Mouse (Mus musculus) testis, postnatal 14 days (tissue): Measurements from ENCODE around the gene Tnf.

Experiments used
- DNase-seq: peaks from one replicate; pipeline ENCODE4 v3.0.0; 2021; ENCODE audit warnings: low spot score

The Tnf gene

DNA sequence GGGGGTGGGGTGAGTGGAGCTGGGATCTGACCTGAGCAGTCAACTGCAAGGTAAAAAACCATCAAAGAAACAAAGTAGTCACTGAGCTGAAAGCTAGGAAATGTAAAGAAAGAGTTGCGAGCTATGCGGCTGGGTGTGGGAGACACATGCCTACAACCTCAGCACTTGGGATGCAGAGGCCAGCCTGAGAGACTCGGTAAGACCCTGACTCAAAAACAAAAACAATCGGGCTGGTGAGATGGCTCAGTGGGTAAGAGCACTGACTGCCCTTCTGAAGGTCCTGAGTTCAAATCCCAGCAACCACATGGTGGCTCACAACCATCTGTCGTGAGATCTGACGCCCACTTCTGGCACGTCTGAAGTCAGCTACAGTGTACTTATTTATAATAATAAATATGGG, 32.3 kb upstream of the Tnf start:
- peak; percentile 58 for DNase-seq

DNA sequence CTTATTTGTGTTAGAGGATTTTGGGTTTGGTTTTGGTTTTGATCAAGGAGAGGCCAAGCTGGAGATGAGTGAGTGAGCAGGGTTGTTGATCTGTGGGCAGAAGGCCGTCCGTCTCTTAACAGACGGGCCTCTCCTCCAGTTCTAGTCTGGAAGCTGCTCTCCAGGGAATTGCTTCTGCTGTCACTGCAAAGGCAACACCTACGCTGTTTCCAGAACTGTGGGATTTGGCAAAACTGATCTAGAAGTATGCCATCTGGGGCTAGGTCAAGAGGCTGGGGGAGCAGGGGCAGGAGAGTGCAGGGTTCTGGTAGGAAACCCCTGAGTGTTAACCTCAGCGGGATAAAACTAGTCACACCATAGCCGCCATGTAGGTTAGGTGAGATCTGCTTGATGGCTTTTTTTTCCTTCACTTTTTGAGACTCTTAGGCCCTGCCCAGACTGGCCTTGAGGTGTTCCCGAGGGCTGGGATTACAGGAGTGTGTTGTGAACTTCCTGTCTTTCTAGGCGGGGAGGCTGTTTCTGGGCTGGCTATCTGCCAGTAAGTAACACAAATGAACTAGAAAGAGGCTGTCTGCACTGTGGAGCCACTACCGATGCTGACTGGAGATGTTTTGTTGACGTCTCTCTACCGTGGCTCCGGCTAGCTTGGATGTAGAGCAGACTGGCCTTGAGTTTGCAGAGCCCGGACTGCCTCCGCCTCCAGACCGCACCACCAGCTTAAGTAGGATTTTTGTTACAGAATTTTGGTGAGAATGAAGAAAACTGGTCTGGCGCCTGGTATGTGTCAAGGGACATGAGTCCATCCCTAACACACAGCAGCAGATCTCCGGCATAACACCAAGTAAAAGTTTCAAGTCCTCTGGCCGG, 31.5 kb upstream of the Tnf start, which contains the start of gene Atp6v1g2:
Gene Atp6v1g2, plus strand, starts transcription at position 547 of the 867 bp plus-strand sequence.
- peak; percentile 65 for DNase-seq

DNA sequence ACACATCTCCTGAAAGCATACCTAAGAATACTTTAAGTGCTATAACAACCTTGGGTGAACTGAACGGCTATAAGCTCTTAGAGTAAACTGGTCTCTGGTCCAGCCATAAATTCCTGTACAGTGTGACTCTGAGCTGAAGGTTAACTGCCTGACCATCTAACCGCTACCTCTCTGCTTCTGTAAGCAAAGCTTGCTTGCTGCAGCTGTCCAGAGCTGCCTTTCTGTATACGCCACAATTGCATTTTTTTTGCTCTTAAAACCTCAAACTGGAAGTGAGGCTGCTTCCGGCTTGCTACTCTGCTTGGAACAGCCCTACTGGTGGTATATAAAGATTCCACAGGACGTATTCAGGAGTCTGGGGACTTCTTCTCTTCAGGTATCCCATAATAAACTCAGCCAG, 30.9 kb upstream of the Tnf start:
- no peak for DNase-seq

DNA sequence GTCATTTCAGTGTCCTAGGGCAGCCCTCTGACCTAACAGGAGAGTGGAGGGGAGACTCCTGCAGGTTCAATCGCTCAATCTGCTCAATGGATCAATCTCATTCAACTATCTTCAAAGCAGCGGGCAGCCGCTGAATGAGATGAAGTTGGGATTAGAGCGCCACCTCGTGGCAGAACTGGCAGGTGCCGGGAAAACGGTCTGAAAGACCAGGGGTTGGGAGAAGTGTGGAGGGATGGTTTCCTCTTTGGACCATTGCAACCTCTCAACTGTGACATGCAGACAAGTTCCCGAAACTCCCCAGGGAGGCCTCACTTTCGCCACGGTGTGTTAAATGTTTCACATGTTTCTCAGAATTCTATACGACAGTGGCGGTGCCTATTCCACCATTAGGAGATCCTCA, 30.2 kb upstream of the Tnf start:
- DNase-seq: peak; percentile 65

DNA sequence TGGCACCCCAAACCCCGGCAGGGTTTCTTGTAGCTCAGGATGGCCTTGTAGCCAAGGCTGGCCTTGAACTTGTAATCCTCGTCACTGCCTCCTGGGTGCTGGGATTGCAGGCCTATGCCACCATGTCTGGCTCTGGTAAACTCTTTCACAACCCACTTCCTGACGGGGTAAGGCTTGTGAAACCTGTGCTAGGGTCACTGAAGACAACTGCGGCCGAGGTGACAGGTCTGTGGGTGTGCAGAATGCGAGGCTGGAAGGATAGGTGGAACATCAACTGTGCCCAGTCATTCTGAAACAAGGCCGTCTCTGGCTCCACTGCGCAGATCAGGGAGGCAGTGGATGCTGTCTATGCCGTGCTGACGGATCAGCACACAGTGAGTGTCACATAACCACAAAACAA, 29.2 kb upstream of the Tnf start:
- no peak for DNase-seq

DNA sequence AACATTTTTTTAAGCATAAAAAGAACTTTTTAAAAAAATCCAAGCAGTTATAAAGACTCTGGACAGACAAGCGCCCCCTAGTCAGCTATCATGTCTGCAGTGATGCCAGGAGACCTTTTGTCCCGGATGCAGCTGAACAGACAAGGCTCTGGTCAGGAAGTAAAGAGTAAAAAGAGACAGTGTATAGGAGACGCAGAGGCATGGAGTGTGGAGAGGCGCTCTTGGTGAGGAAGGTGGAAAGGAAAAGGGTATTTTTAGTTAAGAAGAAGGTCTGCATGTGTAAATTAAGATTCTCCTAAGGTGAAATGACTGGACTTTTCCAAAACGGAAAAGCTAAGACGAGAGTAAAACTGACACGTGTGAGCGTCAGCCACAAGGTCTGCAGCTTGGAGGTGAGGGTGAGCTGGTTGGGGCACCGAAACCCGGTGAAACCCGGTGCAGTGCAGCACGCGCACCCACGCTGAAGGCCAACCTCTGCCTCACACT, 24.8 kb upstream of the Tnf start:
- no peak for DNase-seq

DNA sequence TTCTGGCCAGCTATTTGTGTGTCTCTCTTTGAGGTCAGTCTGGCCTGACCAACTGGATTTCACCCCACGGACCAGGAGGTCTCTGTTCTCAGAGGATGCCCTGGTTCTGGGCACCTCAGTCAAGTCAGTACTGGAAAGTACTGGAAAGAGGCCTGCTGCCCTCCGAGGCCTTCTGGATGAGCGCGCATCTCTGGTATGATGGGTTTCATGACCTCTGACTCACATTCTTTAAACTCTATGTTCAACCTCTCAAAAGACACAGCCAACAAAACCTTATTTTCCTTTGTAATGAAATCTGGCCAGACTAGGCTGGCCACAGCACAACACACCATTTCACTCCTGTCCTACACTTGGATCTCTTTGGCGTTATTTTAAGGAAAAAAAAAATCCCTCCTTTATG, 23.6 kb upstream of the Tnf start:
- DNase-seq: no peak

DNA sequence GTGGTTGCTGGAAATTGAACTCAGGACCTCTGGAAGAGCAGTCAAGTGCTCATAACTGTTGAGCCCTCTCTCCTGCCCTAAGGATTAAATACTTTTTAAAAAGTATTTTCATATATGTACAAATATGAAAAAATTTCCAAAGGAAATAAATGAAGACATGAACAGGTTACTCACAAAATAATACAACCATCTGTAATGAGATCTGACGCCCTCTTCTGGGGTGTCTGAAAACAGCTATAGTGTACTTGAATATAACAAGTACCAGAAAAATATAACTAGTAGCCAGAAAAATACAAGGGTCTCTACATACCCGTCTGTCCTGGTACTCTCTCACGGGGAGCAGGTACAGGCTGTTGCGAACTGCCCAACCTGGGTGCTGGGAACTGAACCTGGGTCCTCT, 22.8 kb upstream of the Tnf start:
- no peak for DNase-seq

DNA sequence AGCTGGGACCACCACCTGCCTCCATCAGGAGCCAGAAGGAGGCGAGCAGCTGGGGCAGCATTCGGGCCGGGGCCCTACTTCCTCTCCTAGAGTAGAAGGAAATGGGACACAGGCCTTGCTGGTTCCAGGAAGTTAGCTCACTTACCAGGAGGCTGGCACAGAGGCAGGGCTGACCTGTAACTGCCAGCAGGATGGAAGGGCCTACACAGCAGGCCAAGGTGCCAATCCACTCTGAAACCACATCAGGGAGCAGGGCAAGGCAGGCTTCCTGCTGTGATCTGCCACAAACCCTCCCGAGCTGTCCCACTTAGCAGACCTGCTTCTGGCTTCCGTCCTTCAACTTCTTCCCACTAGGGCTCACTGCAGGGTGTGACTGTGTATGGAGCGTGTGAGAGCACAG, 20.5 kb upstream of the Tnf start:
- DNase-seq: no peak

DNA sequence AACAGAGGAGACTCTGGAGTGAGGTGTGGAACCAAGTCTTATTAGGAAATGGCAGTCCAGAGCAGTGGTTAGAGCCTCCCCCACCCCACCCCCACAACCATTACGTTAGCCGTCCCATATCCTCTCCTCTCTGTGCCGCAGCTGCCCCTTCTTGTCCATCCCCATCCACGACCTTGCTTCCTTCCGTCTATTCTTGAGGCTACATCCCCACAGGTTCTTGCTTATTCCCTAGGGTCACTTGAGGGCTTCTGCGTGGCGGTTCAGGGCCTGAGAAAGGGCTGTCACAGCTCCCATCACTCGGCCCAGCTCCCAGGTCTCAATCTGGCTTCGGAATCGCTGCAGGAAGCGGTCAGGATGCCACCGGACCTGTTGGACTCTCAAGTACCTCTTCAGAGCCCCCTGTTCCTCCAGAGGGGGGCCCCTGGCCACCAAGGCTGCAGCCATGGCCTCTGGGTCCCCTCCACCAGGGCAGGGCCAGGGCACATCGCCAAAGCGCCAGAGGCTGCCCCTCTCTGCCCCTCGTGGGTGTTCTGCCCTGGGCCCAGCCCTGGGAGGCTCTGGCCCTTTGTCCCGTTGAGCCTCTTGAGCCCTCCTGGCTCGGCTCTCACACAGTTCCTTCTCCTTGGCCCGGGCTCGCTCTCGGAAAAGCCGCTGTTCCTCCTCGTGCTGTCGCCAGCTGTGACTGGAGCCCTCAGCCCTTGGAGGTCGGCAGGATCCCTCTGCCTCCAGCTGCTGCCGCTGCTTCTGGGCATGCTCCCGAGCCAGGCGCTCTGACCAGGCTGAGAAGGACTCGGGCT, 18.5 kb upstream of the Tnf start, which contains the start of gene Gm16181:
Gene Gm16181, plus strand, starts transcription at position 679 of the 797 bp plus-strand sequence.
- peak; percentile 68 for DNase-seq

DNA sequence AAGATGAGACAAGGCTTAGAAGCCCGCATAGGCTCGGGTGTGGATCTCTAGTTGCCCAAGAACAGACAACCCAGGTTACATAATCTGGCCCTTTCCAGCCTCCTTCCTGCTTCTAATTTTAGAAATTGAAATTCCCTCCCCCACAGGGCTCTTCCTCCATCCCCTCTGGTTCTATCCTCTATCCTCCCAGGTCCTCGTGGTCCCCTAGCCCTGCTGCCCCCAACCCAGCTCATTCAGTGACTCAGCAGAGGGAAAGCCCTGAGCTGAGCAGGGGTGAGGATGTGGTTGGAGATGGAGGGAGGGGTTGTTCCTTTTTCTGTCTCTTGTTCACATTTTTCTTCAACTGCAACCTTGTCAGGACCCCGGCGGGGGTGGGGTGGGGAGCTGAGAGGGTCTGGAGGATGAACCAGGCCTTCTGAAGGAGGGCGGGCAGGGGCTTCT, 17.8 kb upstream of the Tnf start:
- no peak for DNase-seq

DNA sequence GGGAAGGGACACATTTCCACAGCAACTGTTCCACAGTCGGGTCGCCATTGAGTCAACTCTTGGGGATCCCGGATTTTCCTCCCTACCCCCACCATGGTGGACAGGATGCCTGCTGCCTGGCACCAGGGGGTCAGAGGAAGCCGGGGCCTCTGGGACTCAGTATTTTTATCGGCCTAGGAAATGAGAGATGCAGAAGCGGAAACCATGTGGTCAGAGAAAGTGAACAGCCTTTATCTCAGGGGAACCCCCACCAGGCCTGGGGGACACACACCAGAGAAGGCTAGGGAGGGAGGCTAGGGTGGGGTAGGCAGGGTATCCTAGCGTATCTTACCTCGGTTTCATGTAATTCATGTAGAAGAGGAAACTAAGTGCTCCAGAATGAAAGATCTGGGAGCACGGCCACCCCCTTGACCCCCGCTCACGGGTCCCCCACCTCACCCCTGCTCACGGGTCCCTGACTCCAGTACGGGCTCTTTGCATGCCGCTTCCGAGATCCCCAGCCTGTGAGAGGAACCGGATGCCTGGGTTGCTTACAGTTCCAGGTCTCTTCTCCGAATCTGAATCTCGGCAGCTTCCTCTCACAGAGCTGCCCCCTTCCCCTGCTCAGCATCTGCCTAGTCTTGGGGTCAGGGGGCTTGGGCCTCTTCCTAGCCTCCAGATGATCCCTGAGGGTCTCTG, 16.8 kb upstream of the Tnf start:
- DNase-seq: no peak

DNA sequence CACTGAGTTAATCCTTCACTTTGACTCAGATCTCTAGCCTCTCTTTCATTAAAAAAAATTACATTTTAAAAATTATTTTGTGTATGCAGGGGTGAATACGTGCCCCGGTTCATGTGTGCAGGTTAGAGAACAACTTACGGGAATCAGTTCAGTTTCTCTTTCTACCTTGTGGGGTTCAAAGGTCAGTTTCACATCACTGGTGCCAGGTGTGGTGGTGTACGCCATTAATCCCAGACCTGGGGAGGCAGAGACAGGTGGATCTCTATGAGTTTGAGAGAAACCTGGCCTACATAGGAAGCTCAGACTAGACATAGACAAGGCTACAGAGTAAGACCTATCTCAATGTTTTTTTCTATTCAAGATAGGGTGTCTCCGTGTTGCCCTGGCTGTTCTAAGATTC, 11.3 kb upstream of the Tnf start:
- no peak for DNase-seq

DNA sequence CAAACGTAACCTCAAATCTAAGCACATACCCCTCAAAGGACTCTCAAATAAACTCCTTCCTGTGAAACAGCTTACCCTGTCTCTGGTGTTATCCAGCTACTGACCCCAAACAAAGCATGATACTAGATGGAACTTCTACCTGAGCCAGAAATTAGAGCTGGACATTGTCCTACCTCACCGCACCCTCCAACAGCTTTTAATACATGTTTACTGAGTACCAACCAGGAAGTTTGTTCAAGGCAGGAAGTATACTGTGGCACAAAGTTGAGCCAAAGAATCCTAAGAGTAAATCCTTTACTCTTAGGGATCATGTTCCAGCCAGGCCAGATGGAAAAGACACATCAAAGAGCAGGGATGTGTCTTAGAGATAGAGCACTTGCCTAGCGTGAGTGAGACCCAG, 8.8 kb upstream of the Tnf start:
- DNase-seq: no peak

DNA sequence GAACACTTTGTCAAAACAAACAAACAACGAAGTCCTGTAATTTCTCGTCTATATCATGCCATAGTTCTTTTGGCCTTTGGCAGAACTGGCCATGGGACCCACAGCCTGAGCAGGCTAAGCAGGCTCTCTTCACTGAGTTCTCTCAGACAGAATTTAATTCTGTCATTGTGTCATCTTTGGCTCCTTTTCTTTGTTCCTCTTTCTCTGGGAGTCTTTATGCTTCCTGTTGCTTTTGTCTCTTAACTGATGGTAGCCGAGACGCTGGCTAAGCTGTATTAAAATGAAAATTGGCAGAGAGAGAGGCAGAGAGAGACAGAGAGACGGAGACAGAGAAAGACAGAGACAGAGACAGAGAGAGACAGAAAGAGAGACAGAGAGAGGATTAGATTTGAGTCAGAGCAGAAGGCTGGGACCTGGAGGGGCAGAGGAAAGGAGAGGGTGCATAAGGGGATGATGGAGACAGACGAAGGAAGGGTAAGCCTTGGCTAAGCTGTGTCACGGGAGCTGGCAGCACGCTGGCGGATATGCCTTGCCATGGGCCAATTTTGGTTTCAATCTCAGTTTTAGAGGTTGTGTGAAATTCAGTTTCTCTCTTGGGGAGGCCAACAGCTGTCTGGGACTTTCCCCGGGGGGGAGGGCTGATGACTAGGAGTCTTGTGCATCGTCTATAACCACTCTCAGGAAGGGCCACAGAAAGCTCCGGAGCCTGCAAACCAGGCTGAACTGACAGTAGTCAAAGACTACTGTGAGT, 8.2 kb upstream of the Tnf start:
- DNase-seq: no peak

DNA sequence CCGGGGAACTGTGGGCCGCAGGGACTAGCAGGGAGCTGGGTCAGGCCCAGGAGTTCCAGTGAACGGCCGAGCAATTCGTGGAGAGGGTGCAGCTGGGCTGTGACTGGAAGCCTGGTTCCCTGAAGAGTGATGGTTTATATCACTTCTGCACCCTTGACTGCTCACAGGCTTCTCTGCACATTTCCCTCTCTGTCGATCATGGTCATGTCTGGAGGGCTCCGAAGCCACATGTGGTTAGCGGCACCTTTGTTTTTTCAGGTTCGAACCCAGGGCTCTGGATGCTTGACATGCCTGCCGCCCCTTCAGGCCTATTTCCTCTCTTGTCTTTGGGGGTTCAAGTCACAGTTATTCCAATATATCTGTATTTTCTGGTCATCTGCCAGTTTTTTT, 3.6 kb upstream of the Tnf start:
- DNase-seq: no peak

DNA sequence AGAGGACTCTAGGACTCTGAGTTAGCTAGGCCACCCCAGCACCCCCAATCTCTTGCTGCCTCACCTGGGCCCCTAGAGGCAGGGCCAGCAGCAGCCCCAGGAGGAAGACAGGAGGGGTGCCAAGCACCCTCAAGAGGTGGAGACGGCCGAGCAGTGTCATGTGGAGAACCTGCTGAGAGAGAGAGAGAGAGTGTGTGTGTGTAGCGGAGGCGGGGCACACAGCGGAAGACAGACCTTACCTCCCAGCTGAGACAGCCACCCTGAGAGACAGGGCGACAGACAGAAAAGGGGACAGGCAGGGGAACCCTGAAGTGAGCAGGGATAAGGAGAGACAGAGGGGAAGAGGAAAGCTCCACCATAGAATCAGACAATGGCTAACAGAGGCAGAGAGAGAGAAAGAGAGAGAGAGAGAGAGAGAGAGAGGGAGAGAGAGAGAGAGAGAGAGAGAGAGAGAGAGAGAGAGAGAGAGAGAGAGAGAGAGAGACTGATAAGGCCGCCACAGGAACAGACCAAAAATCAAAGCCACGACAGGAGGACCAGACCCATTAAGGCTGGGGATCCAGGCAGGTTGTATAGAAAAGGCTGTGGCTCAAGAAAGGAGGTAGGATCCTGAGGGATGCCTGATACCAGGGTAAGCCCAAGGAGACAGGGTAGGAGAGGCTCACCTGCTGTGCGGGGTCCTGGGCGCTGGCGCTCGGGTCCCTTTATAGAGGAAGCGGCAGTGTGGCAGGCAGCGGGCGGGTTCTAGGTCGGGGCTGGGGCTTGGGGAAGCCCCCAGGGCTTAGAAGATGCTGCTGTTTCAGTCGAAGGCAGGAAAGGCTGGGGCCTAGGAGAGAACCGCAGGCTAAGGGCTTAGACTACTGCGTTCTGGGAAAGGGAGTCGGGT, 2.9 kb upstream of the Tnf start, which contains the start of gene Lta:
Gene Lta, minus strand, starts transcription at position 858 of the 886 bp plus-strand sequence.
- DNase-seq: no peak

DNA sequence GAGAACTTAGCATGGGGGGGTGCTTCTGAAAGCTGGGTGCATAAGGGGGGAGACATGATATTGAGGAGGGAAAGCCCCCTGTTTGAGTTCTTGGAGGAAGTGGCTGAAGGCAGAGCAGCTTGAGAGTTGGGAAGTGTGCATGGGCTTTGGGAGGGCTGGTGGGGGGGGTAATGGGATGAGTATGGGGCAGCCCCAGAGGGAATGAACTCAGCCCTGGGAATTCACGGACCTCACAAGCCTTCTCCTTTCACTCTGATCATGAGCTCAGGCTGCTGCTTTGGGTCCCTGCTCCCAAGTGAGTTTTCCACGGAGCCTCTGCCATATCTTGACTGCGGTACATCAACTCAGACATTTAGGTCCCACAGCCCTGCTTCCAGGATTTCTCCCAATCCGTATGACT, 635 bp upstream of the Tnf start:
- DNase-seq: no peak

DNA sequence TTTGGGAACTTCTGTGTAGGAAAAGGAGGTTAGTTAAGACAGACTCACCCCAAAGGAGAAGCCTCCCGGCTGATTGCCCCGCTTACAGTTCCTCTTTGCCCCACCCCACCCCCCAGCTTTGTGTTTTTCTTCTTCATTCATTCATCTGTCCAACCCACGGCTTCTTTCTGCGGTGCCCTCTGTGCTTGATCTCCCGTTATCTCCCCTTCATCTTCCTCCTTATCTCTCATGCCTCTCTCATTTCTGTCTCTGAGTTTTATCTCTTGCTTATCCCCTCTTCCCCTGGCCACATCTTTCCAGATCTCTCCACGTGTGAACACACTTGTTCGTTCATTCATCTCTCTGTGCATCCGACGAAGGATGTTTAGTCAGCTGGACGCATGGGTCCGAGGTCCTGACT, 679 bp downstream of the Tnf start:
- DNase-seq: no peak

DNA sequence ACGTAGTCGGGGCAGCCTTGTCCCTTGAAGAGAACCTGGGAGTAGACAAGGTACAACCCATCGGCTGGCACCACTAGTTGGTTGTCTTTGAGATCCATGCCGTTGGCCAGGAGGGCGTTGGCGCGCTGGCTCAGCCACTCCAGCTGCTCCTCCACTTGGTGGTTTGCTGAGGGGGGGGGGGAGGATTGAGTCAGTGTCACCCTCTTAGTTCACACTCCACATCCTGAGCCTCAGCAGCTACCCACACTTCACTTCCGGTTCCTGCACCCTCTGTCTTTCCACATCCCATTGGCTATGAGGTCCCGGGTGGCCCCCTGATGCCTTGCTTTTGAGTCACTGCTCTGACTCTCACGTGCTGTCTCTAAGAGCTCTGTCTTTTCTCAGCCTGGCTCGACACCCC, 1.4 kb downstream of the Tnf start:
- no peak for DNase-seq

DNA sequence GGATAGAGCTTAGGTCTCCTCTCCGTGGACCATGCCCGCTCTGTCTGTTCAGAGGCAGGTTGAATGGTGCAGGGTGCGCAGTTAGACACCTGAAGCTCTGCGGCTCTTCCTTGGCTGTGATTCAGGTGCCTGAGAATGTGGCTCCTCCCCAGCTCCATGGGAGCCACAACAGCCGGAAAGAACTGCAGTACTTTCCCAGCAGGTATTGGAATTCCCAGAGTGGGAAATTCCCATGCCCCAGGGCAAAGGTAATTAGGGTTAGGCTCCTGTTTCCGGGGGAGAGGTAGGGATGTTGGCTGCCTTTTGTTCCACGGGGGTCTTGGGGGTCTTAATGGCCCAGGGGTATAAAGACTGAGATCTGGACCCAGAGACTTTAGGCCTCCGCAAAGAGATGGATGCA, 2.9 kb downstream of the Tnf start:
- no peak for DNase-seq
